Mouse (Mus musculus) C2C12 (cell line): ENCODE data around the gene Ccdc173.

ENCODE experiments used
- CEBPB ChIP-seq: IDR thresholded peaks from one replicate; pipeline ENCODE4 v1.6.1; 2011; ENCODE audit warnings: low read depth, mild to moderate bottlenecking, control low read depth, moderate library complexity
- CTCF ChIP-seq: IDR thresholded peaks from one replicate; pipeline ENCODE4 v1.5.1; 2011; ENCODE audit not compliant: control insufficient read depth, insufficient read depth, insufficient read length
- MAX ChIP-seq: IDR thresholded peaks from one replicate; pipeline ENCODE4 v1.6.1; 2011; ENCODE audit warnings: mild to moderate bottlenecking, control low read depth
- USF1 ChIP-seq: IDR thresholded peaks from one replicate; pipeline ENCODE4 v1.6.1; 2011; ENCODE audit warnings: low read depth, mild to moderate bottlenecking, control low read depth, moderate library complexity

GRCm38 (mm10) chr2:69723519-69723825, 65.9 kb downstream of the Ccdc173 start:
- TF ChIP-seq CTCF (no peak), MAX (no peak), CEBPB (no peak), USF1 (no peak)
